Mouse (Mus musculus) neural tube, embryonic 13.5 days (tissue): ENCODE results near the gene Npff. TPM values are rescaled to one million over a fixed set of nuclear protein-coding genes. Genes with fewer than 3 reads are reported as not detected.

Experiments
- ATAC-seq: fragments of 200-750 bp; cut with Nextera tagmentation; 2 replicates; pipeline ENCODE4 v1.8.0; 2017; ENCODE audit warnings: low read depth, mild to moderate bottlenecking, moderate TSS enrichment, moderate library complexity
- H3K27ac ChIP-seq: fragments of 300-500 bp; sonication (generic); replicated peaks from 2 replicates; pipeline ENCODE4 v1.5.1; 2015; ENCODE audit warnings: moderate library complexity, mild to moderate bottlenecking, inconsistent platforms
- H3K27me3 ChIP-seq: fragments of 300-500 bp; sonication (generic); 2 replicates; pipeline ENCODE4 v1.6.1; 2015; ENCODE audit warnings: mild to moderate bottlenecking, inconsistent platforms
- H3K36me3 ChIP-seq: fragments of 300-500 bp; sonication (generic); 2 replicates; pipeline ENCODE4 v1.6.1; 2015; ENCODE audit warnings: mild to moderate bottlenecking, inconsistent platforms
- H3K4me1 ChIP-seq: fragments of 300-500 bp; sonication (generic); replicated peaks from 2 replicates; pipeline ENCODE4 v1.6.1; 2015; ENCODE audit warnings: inconsistent platforms
- H3K4me2 ChIP-seq: fragments of 300-500 bp; sonication (generic); 2 replicates; pipeline ENCODE4 v1.6.1; 2015; ENCODE audit warnings: inconsistent platforms, mild to moderate bottlenecking, moderate library complexity
- H3K4me3 ChIP-seq: fragments of 300-500 bp; sonication (generic); 2 replicates; pipeline ENCODE4 v1.5.1; 2015; ENCODE audit warnings: mild to moderate bottlenecking, inconsistent platforms
- H3K9ac ChIP-seq: fragments of 300-500 bp; sonication (generic); 2 replicates; pipeline ENCODE4 v1.6.1; 2015; ENCODE audit warnings: moderate library complexity, mild to moderate bottlenecking, inconsistent platforms
- H3K9me3 ChIP-seq: fragments of 300-500 bp; sonication (generic); 2 replicates; pipeline ENCODE4 v1.6.1; 2016; ENCODE audit warnings: inconsistent platforms
- WGBS: fragments of 180-500 bp; shearing (Covaris S2); methylation state at CpG from one replicate; pipeline ENCODE4 v1.1.7; 2015; 5-methylcytosine and 5-hydroxymethylcytosine counted together
- polyA plus RNA-seq: library from polyadenylated mRNA; unstranded; fragments of >200 nt; fragmentation: Nextera tagmentation; extraction: Ambion mirVana; gene quantifications from 2 replicates; pipeline ENCODE4 v1.2.1, GENCODE M21; 2015

Gene Npff
- polyA plus RNA-seq, 1 experiment from 2014 or later: 13.3 TPM

DNA sequence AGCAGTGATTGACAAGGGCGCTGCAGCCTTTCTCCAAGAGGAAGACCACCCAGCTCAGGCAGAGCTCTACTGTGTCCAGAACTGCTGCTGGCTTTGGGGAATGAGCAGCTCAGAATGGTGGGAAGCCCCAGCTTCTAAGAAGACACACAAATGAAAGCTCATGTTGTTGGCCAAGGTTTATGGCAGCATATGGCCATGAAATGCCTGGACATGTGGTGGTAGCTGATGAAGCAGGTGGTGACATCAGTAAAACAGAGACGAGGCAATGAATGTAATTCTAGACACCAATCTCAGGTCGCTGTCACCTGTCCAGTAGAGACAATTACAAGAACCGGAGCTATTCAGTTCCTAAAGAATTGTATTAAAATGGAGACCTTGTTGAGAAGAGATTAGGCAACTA lies 20.1 kb upstream of the Npff start:
- no peaks in the 10 kb centered on the region for H3K27me3 ChIP-seq
- H3K36me3 ChIP-seq: peaks cover 65% of the 10 kb centered on the region
- H3K9ac ChIP-seq: no peak overlapping the region
- no peak overlapping the region for H3K4me3 ChIP-seq
- no peaks in the 10 kb centered on the region for H3K9me3 ChIP-seq
- H3K27ac ChIP-seq: no peak overlapping the region
- H3K4me2 ChIP-seq: no peak overlapping the region
- 84% methylated on average over 4 of the region's 4 CpGs for WGBS
- no peak for ATAC-seq
- peaks cover 9% of the 10 kb centered on the region; the same call in 1 of the 2 replicates for H3K4me1 ChIP-seq

DNA sequence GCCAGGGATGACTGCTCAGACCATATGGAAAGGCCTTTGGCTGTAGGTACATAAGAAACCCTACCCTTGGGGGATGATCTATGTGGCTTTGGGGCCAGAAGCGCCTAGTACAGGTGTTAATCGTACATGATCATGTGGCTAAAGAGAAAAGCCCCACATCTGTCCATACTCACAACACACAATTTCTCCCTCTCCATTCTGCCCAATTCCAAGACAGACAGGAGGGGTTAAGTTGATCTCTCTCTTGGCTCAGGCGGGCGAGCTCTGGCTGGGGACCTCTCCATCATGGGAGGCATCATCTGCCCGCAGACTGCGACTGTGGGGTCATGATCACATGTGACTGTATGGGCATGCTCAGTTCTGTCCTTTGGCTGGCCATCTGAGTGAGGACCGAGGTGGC lies 9.2 kb upstream of the Npff start:
- ATAC-seq: no peak
- WGBS: 91% methylated on average over 7 of the region's 7 CpGs
- H3K9ac ChIP-seq: no peak overlapping the region
- H3K36me3 ChIP-seq: peaks cover 67% of the 10 kb centered on the region
- no peaks in the 10 kb centered on the region; the same call in 1 of the 2 replicates for H3K4me1 ChIP-seq
- H3K4me2 ChIP-seq: no peak overlapping the region
- H3K9me3 ChIP-seq: no peaks in the 10 kb centered on the region
- H3K4me3 ChIP-seq: no peak overlapping the region
- H3K27ac ChIP-seq: no peak overlapping the region
- H3K27me3 ChIP-seq: no peaks in the 10 kb centered on the region

DNA sequence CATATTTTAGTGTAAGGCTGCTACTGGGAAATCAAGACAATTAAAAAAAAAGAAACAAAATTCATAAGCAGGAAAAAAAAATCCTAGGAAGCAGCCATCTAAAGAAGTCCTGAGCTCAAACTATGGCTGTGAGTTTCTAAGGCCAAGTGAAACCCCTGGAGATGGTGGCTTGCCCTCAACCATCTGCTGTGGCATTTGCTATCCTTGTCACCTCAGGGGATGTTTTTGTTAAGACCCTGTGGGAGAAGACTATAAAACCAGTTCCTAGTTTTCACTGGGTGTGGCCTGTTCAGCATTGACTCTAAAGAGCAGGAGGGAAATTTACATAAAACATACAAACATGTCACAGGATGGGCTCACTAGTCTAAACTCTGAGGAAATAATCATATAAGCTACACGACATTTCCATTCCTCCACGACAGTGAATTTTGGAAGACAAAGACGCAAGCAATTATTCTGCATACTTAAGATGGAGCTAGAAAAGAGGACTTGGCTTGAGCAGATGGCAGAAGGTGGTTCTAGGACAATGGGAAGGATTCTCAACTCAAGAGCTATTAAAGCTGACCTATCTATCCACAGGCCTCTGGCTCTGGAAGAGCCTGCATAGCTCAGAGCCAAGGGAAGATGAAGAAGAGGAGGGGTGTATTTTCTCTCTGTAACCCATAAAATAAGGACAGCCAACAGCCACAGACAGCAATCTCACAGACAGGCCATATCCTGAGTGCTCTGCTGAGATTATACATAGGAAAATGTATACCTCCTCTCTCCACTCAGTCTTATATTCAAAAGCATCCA lies 7.6 kb upstream of the Npff start:
- no peaks in the 10 kb centered on the region; the same call in 1 of the 2 replicates for H3K4me1 ChIP-seq
- H3K27me3 ChIP-seq: no peaks in the 10 kb centered on the region
- 80% methylated on average over 3 of the region's 3 CpGs for WGBS
- no peak overlapping the region for H3K4me2 ChIP-seq
- H3K36me3 ChIP-seq: peaks cover 74% of the 10 kb centered on the region
- H3K4me3 ChIP-seq: no peak overlapping the region
- peak overlapping the region; percentile 17; the same call in 1 of the 2 replicates for H3K9ac ChIP-seq
- H3K9me3 ChIP-seq: no peaks in the 10 kb centered on the region
- no peak overlapping the region for H3K27ac ChIP-seq
- ATAC-seq: no peak

DNA sequence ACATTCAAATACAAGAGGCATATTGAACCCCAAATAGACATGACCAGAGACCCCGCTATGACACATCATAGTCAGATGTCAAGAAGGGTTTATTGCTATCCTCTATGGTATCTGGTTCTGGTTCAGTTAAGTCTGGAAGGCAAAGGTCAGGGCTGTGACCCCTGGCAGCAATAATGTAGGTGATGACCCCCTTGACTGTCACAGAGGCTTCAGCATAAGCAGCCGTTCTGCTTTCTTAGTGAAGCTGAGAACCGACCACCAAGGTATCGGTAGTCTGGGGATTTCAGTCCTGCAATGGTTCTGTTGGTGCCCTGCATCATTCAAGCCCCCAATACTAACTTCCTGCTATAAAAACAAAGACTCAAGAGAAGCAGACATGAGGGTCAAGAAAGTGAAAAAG lies 6.8 kb upstream of the Npff start:
- 87% methylated on average over 4 of the region's 4 CpGs for WGBS
- Histone ChIP-seq H3K36me3 (peaks cover 69% of the 10 kb centered on the region), H3K27ac (no peak overlapping the region), H3K4me3 (no peak overlapping the region), H3K9ac (no peak overlapping the region), H3K4me2 (no peak overlapping the region), H3K4me1 (no peaks in the 10 kb centered on the region; the same call in 1 of the 2 replicates), H3K9me3 (no peaks in the 10 kb centered on the region), H3K27me3 (no peaks in the 10 kb centered on the region)
- no peak for ATAC-seq

DNA sequence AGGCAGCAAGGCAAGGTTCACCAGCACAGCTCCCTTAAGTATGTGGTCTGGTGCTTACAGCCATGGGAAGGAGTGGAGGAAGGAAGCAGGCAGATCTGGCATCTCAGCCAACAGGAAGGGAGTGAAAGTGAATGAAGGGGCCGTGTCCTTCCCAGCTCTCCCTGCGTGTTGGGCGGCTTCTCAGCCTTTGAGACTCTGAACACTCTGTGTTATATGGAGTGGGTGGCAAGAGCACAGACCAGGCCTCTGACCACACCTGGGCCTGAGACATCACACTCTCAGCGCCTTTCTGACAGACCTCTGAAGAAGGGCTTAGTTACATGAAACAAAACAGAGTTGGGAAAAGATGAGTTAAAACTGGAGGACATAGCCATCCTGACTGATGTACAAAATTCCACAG lies 5.8 kb upstream of the Npff start:
- peaks cover 60% of the 10 kb centered on the region for H3K36me3 ChIP-seq
- no peaks in the 10 kb centered on the region for H3K27me3 ChIP-seq
- 83% methylated on average over 4 of the region's 4 CpGs for WGBS
- H3K4me2 ChIP-seq: no peak overlapping the region
- ATAC-seq: no peak
- H3K4me3 ChIP-seq: no peak overlapping the region
- no peak overlapping the region for H3K9ac ChIP-seq
- no peaks in the 10 kb centered on the region for H3K9me3 ChIP-seq
- H3K27ac ChIP-seq: no peak overlapping the region
- no peaks in the 10 kb centered on the region; the same call in 1 of the 2 replicates for H3K4me1 ChIP-seq

DNA sequence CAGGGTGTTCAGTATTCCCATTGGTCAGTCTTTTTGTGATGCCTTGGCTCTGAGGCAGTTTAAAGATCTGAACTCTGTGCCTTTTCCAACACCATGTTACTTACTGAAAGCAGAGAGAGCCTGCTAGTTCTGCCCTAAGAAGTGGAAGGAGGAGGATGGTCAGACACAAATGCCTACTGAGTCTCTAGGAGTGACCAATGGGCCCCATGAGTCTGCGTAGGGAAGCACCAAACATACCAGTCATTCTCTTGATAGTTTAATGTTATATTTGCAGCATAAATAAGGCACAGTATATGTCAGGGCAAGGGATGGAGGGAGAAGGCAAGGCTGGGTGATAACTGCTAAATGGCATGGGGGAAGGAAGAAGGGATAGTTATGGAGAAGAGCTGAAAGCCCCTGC lies 3.7 kb upstream of the Npff start:
- Histone ChIP-seq H3K9ac (no peak overlapping the region), H3K4me1 (peaks cover 18% of the 10 kb centered on the region), H3K36me3 (peaks cover 60% of the 10 kb centered on the region), H3K9me3 (no peaks in the 10 kb centered on the region), H3K4me2 (no peak overlapping the region), H3K27ac (no peak overlapping the region), H3K27me3 (no peaks in the 10 kb centered on the region), H3K4me3 (no peak overlapping the region)
- 97% methylated on average over 1 of the region's 1 CpGs for whole genome bisulfite sequencing
- no peak for ATAC-seq

DNA sequence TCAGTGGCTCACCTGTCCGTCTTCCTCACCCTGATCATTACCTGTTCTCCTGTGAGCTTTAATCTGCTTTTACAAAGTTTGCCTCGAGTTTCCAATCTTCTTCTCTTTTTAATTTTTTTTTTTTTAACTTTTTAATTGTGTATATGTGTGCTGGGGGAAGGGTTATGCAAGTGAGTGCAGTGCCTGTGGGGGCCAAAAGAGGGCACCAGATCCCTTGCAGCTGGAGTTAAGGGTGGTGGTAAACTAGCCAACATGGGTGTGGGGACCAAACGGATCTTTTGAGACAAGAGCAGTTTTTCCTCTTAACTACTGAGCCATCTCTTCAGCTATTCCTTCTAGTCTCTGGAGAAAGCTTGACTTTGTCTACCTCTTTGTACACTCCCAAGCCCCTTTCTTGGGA lies 3.2 kb upstream of the Npff start:
- Histone ChIP-seq H3K27me3 (no peaks in the 10 kb centered on the region), H3K9ac (no peak overlapping the region), H3K4me3 (no peak overlapping the region), H3K27ac (no peak overlapping the region), H3K9me3 (no peaks in the 10 kb centered on the region), H3K4me2 (no peak overlapping the region), H3K36me3 (peaks cover 57% of the 10 kb centered on the region), H3K4me1 (peaks cover 18% of the 10 kb centered on the region)
- ATAC-seq: no peak
- 81% methylated on average over 3 of the region's 3 CpGs for WGBS

DNA sequence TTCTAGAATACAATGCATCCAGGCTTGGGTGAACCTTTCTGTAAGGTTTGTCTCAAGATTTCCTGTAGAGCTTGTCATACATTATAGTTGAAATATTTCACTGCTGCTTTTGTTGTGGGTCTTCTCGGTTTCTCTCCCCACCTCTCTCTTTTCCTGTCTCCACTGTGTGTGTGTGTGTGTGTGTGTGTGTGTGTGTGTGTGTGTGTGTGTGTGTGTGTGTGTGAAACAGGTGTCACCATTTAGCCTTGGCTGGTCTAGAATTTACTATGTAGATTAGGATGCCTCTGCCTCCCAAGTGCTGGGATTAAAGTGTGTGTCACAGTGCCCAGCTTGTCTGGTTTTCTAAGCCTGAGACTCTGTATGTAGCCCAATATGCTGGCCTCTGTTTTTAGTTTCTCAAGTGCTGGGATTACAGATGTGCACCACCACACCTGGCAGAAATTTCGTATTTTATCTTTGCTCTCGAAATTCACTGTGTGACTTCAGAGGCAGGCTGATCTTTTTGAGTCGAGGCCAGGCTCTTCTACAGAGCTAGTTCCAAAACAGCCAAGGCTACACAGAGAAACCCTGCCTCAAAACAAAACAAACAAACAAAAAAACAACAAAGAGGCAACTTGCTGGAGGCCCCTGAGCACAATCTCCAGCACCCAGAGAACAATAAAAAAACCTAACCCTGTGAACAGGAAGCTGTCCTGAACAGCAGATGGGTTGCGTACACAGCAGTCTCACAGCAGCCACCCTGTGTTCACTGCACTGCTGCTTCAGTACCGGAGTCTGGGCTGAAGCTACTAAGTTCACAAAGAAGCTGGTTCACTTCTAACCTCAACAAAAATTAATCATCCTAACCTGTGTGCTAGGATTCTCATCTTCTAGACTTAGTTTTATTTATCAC lies 1.6 kb upstream of the Npff start:
- Histone ChIP-seq H3K9me3 (no peaks in the 10 kb centered on the region), H3K4me2 (no peak overlapping the region), H3K4me1 (peaks cover 18% of the 10 kb centered on the region), H3K4me3 (no peak overlapping the region), H3K9ac (no peak overlapping the region), H3K27ac (no peak overlapping the region), H3K27me3 (no peaks in the 10 kb centered on the region), H3K36me3 (peaks cover 67% of the 10 kb centered on the region)
- no peak for ATAC-seq
- WGBS: 87% methylated on average over 6 of the region's 6 CpGs

DNA sequence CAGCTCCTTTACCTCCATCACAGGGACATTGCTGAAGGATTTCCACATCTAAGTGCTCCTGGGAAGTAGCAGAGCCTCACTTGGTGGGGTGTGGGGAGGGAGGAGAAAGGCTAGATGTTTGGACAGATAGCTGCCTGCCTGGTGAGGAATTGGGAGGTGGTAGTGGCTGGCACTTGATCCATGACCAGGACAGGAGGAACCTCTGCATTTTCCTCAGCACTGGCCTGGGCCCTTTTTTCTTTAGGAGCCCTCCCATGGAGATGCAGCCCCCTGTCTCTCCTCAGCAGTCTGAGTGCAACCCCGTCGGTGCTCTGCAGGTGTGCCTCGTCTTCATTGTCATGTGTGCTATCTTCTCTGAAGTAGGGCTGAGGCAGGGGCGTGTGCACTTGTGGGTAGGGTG lies 3.3 kb downstream of the Npff start:
- Histone ChIP-seq H3K4me1 (peaks cover 39% of the 10 kb centered on the region), H3K4me3 (no peak overlapping the region), H3K4me2 (no peak overlapping the region), H3K27ac (no peak overlapping the region), H3K36me3 (peaks cover 36% of the 10 kb centered on the region), H3K9ac (no peak overlapping the region), H3K9me3 (no peaks in the 10 kb centered on the region), H3K27me3 (no peaks in the 10 kb centered on the region)
- no peak for ATAC-seq
- 81% methylated on average over 4 of the region's 4 CpGs for WGBS

DNA sequence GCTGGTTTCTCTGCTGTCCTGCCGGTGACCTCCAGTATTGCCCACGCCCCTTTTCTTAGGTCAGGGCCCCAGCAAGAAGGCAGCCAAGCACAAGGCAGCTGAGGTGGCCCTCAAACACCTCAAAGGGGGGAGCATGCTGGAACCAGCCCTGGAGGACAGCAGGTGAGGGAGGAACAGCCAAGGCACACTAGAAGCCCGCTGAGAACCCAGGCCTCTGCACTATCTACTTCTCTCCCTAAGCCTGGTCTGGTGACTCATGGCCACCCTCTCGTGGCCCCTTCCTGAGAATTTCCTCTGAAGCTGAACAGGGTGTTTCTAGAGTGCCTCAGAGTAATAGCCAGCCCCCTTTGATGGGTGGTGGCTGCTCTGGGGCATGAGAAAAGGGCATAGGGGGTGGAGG lies 4.3 kb downstream of the Npff start:
- H3K27me3 ChIP-seq: no peaks in the 10 kb centered on the region
- no peak overlapping the region for H3K27ac ChIP-seq
- no peaks in the 10 kb centered on the region for H3K9me3 ChIP-seq
- peak overlapping the region; percentile 22 for H3K9ac ChIP-seq
- H3K4me2 ChIP-seq: no peak overlapping the region
- peaks cover 48% of the 10 kb centered on the region for H3K4me1 ChIP-seq
- no peak for ATAC-seq
- 85% methylated on average over 4 of the region's 4 CpGs for WGBS
- H3K4me3 ChIP-seq: no peak overlapping the region
- peaks cover 36% of the 10 kb centered on the region for H3K36me3 ChIP-seq

DNA sequence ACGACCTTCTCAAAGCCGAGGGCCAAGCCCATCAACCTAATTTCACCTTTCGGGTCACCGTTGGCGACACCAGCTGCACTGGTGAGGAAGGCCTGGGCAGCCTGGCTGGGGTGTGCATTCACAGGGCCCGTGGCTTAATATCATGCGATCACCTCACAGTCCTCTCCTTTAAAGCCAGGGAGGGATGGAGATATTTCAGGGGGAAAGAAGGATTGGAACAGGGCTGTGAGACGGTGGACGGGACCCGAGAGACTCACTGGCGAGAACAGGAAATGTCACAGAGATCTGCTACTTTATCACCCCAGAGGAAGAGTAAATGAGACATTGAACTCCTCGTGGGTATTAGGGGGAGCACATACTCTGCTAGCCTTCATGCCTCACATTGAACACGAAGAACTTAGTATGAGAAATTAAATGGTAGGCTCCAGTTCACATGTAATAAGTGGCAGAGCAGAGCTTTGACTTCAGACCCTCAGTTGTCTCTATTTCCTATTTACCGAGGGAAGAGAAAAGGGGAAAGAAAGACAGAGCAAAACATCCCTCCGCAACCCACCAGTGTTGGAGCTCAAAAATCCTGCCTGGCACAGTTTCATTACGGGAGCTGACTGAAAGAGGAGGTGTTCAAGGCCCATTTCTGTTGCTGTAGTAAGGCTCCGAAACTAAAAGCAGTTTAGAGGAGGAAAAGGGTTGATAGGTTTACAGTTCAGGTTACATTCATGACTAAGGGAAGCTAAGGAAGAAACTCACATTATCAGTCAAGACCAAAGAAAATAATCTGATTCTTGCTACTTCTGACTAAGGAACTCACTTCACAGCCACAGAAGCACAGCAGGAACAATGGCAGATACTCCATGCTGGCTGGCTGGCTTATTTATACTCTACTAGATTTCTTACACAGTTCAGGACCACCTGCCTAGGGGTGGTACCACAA lies 5.3 kb downstream of the Npff start:
- 69% methylated on average over 17 of the region's 17 CpGs for WGBS
- no peaks in the 10 kb centered on the region for H3K9me3 ChIP-seq
- peak overlapping the region; percentile 87 for H3K9ac ChIP-seq
- peaks cover 34% of the 10 kb centered on the region for H3K36me3 ChIP-seq
- H3K4me1 ChIP-seq: peaks cover 49% of the 10 kb centered on the region
- peak overlapping the region; percentile 99 for H3K27ac ChIP-seq
- no peak for ATAC-seq
- peak overlapping the region; percentile 71 for H3K4me3 ChIP-seq
- H3K4me2 ChIP-seq: peak overlapping the region; percentile 69
- no peaks in the 10 kb centered on the region for H3K27me3 ChIP-seq
